Mouse (Mus musculus) gastrocnemius, postnatal 36 days (tissue): ENCODE measurements at regions not wholly inside any gene's neighbourhood (a gene's known extent, or its start where the extent isn't known, plus 50 kb on each side); places are given as distances from the start of the nearest gene placed in this dataset.

Experiments used
- DNase-seq, 2 experiments: peaks; one replicate each; pipeline ENCODE4 v3.0.0; 2022
- intact Hi-C: fragments of 180-260 bp; cut with DNase I; formaldehyde crosslinking; loops from one replicate; pipeline ENCODE4 v1.15.1; 2025

GRCm38 (mm10) chr9:61278216-61278758 is 93.9 kb upstream of the Tle3 start:
- DNase-seq: no peak
- intact Hi-C loops: no loop called here

DNA sequence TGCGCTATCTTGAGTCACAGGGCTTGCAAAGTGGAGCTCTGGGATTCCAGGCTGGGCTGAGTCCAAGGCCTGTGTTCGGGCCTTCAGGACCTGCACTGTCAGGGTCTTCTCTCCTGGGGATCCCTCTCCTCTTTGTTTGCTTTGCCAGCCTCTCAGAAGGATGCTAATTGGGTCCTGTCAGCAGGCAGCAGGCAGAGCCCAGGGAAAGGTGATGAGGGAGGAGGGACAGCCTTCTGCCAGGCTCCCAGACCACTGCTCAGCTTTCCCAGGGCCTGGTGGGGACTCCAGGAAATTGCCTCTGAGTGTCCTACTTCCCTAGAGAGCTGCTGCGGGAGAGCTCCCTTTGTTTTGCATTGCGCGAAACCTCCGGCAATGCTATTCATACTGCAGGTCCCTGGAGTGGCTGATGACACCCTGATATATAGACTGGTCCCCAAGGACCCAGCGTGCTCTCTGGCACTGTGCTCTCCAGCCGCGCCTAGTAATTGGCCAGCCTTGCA is 93.1 kb upstream of the Tle3 start:
- no peak for DNase-seq

GRCm38 (mm10) chr9:61280856-61281582 is 91.1 kb upstream of the Tle3 start:
- intact Hi-C loops: no loop called here
- DNase-seq: no peak

More for the DNA sequence above, 93.1 kb upstream of the Tle3 start:
- intact Hi-C loops: no loop called here

DNA sequence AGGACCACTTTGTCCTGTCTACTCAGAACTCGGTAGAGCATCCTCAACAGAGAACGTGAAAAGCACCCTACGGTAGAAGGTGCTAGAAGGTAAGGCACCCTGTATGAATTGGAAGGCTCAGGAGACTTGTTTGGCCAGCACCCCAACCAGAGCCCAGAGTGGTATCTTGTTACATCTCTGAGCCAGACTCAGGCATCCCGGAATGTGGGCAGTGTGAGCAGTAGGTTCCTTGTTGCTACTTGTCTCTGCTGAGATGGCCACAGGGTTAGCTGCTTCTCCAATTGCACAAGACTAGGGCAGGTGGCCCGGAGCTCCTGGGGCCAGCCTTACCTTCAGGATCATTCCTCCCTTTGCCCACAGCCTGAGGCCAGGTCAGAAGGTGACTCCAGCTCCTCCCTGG is 88.9 kb upstream of the Tle3 start:
- intact Hi-C loops: no loop called here

DNA sequence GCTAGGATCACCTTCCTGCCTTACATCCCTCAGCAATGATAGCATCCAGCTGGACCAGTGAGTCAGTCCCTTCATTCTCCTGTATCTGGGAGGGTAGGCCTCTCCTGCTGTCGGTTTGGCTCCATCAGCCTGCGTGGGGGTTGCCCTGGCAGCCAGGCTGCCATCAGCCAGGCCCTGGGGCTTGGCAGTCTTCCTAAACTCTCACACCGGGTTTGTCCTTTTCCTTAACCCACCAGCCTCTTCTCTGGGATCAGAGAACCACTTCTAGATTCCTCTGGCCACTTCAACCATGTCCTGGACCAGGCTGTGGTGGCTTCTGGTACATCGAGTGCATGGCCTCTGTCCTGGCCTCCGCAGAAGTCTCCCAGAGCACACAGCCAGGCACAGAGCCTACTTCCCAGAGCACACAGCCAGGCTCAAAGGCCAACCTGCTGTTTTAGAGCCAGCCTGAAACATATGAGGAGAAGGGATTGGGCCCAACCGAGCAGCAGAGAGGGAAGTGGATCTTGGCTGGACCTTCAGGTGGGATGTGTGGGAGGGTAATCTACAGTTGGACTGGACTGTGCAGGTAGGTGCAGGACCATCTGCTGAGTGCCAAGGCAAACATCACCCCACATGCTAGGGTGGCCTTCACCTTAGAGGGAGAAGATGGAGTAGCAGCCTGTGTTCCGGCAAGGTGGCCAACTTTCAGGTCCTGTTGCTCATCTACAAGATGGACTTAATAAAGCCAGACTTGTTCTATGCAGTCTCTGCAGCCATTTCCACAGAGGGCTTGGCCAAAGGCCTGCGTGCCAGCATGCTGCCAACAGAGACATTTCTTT is 87.8 kb upstream of the Tle3 start:
- DNase-seq: no peak
- intact Hi-C loops: no loop called here

More for the DNA sequence above, 88.9 kb upstream of the Tle3 start:
- no peak for DNase-seq

DNA sequence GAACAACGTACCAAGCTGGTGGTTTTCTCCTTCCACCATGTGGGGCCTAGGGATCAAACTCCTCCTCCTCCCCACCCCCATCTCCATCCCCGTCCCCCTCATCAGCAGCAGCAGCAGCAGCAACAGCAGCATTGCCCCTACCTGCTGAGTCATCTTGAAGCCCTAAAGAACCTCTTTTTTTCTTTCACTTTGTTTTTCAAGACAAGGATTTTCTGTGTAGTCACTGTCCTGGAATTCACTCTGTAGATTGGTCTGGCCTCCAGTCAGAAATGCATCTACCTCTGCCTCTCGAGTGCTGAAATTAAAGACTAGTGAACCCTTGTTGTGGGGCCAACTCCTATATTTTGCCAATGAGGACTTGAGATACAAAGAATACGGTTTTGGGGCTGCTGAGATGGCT is 85.6 kb upstream of the Tle3 start:
- intact Hi-C loops: no loop called here

DNA sequence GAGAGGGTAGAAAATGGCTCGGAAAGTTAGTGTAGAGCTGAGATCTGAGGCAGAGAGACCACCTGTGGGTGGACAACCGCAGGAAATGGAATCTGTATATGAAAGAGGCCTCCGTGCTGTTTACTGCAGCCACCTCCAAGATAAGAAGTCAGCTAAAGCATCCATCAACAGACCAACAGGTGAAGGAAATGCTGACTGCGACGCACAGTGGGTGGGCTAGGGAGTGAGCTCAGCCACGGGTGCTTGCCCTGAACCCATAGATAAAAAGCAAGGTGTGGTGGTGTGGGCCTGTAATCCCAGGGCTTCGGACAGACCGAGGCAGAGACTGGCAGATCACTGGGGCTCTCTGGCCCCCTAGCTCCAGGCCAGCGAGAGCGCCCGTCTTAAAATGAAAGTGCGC is 83.0 kb upstream of the Tle3 start:
- intact Hi-C loops: no loop called here
- DNase-seq: no peak

More for the DNA sequence above, 85.6 kb upstream of the Tle3 start:
- DNase-seq: no peak

GRCm38 (mm10) chr9:61289713-61290112 is 82.5 kb upstream of the Tle3 start:
- intact Hi-C loops: no loop called here
- DNase-seq: no peak

DNA sequence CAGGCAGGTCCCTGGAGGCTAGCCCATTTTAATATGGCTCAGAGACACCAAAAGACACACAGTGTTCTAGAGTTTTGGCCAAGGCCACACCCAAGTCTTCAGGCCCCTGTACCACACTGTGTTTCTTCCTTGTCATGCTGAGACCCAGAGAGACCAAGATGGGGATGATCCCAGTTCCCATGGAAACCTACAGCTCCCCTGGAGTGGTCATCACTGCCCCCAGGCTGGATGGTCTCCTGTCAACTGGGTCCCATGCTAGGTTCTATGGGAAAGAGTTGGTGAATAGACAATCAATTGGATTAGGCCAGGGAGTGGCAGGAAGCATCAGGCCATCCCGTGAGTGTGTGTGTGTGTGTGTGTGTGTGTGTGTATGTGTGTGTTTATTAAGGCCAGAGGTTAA is 80.5 kb upstream of the Tle3 start:
- intact Hi-C loops: no loop called here
- DNase-seq: no peak

DNA sequence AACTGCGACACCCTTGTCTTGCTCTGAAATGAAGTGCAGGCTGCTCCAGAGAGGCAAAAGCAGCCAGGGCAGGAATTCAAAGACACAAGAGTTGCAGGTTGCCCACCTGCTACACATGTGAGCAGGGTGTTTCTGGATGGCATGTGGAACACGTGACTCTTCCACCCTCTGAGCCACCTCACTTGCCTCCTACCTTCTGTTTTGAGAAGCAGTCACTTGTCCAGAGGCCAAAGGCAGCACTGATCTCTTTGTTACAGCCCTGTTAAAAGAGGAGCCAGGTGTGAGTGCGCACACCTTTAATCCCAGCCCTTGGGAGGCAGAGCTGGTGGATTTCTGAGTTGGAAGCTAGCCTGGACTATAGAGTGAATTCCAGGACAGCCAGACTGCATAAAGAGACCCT is 79.7 kb upstream of the Tle3 start:
- intact Hi-C loops: no loop called here
- no peak for DNase-seq

- intact Hi-C loops: no loop called here
- DNase-seq: no peak
These were observed 78.8 kb upstream of the Tle3 start for GRCm38 (mm10) chr9:61293223-61293985.

DNA sequence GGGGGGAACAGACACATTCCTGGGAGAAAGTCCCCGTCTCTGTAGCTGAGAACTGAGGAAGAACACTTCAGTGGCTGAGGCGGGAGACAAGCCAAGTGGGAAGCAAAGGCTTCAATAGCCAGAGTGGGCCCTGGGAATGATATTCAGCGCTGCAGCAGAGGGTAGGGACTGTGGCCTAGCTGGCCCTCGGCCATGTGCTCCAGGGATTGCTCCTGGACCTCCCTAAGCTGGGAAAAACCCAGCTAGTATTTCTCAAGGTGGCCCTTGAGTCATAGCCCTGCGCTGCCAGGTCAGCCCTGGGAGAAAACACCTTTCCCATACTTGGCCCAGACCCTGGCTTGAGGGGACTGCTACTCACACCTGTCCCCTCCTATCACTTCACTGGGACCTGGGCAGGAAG is 77.2 kb upstream of the Tle3 start:
- no peak for DNase-seq
- intact Hi-C loops: no loop called here

DNA sequence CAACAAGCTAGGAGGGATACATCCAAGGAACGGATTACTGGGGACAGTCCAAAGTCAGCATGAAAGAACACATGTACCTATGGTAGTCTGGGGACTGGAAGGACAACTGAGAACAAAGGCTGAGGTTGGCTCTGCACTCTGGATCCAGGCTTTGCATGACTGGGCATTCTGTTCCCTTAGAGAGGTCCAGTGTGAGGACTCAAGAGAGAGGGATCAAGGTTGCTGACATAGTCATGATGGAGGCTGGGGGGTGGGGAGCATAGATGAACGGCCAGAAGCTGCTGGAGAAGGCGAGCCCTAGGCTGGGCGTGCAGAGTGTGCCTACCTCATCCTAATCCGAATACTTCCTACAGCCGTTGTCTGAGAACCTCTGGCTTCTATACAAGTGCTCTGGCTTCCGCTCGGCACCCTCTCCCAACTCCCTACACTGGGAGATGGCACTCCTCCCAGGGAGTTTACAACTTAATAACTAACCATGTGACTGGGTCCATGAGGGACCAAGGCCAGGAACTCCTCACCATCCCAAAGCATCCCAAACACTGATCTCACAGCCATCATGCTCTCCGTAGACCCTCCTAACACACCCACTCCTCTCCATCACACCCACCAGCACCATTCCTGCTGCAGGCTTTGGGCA is 75.7 kb upstream of the Tle3 start:
- DNase-seq: no peak
- intact Hi-C loops: no loop called here

- intact Hi-C loops: no loop called here
- no peak for DNase-seq
These were observed 74.8 kb upstream of the Tle3 start for GRCm38 (mm10) chr9:61297385-61297784.

- no peak for DNase-seq
- intact Hi-C loops: no loop called here
These were observed 72.1 kb upstream of the Tle3 start for GRCm38 (mm10) chr9:61299873-61300560.

DNA sequence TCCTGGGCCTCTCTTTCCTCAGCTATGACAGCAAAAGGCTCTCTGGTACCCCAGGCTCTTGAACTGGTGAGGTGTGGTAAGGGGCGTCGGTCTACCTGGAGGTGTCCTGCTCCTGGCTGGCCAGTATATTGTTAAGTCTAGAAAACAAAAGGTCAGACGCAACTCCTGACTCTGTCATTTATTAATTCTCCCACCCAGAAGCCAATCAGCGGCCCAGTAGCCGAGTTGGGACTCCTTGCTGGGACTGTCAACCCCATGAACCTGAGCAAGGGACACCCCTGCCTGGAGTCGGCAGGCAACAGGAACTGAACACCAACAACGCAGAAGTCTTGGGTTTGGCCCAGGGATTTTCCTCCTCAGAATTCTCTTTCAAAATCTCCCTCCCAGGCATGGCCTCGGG is 71.1 kb upstream of the Tle3 start:
- no peak for DNase-seq
- intact Hi-C loops: no loop called here

GRCm38 (mm10) chr9:61302724-61303123 is 69.4 kb upstream of the Tle3 start:
- intact Hi-C loops: no loop called here
- DNase-seq: no peak

DNA sequence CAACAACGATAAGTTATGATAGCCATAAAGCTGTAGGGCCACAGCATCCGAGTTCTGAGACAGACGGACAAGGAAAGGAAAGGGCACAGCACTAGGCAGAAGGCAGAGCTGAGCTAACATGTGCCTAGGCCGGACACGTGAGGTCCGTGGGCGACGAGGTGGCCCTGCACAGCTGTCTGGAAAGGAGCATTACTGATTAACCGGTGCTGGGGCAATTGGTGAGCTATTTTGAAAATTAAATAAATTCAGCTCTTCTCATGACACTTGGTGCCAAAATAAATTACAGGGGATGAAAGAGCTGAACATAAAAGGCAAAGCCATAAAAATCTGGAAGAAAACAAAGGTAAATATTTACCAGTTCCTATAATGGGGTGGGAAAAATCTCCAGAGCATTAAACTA is 65.9 kb upstream of the Tle3 start:
- DNase-seq: no peak
- intact Hi-C loops: no loop called here

DNA sequence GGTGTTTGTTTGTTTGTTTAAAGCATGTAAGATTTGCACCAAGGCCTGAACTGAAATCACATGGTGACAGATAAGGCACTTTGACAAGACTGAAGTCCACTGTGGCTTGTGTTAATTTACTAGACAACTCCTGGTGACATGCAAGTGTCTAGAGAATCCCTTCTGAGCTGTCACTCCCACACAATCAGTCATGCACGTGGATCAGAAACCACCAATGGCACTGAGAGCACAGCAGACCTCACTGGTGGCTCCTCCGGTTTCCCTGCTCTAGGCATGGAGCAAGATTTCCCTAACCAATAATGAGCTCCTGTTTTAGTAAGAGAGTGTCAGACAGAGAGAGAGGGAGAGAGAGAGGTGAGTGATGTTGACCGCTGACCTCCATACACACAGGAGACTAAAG is 63.1 kb upstream of the Tle3 start:
- intact Hi-C loops: no loop called here

More for the DNA sequence above, 63.1 kb upstream of the Tle3 start:
- DNase-seq: no peak
